Mouse (Mus musculus): ENCODE data around the gene Gm11084.
A peak's percentile ranks its signal among the peaks of the same experiment; 100 is the strongest.
"Not testable (repeated sequence)": the region's sequence is repeated elsewhere in the genome, so short reads cannot be mapped to it uniquely, and the experiment has no call there.

Gene Gm11084

GRCm38 (mm10) chr2:72994165-72994564, 7.6 kb upstream of the Gm11084 start:
- DNase-seq, result no peak

GRCm38 (mm10) chr2:72992497-72992896, 6.0 kb upstream of the Gm11084 start:
- DNase-seq, result no peak

DNA sequence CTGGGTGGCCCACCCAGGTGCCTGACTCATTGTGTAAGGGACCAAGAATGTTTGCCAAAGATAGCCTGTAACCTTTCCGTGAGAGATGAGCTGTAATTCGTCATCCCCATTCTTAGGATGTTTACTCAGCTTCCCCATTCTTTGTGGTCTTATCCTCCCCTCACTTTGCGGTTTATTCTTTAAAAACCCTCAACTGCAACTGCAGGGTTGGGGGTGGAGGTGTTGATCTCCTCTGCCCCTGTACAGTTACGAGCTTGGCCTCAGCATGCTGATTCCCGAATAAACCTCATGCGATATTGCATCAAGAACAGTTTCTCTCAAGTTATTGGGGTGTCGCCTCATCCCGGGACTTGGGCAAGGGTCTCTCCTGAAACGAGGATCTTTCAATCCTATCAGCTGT, 2.4 kb upstream of the Gm11084 start:
- DNase-seq, result not testable (repeated sequence)

DNA sequence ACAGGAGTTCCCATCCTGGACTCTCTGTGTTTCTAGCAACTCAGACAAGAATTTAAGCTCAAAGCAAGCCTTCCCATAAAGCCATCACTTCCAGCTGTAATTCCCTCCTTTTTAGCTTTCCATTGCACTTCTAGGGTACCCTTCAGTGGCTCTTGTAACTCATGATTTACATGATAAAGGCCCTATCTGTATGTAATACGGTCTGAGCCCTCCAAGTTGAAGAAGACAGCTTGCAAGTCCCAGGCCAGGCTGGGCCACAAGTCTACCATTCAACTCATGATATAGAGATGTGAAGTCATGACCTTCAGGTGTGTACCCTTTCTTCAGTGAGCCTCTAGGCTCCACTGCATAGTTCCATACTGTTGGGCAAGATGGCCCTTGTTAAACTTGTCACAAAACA, 1.0 kb downstream of the Gm11084 start:
- DNase-seq, result no peak

DNA sequence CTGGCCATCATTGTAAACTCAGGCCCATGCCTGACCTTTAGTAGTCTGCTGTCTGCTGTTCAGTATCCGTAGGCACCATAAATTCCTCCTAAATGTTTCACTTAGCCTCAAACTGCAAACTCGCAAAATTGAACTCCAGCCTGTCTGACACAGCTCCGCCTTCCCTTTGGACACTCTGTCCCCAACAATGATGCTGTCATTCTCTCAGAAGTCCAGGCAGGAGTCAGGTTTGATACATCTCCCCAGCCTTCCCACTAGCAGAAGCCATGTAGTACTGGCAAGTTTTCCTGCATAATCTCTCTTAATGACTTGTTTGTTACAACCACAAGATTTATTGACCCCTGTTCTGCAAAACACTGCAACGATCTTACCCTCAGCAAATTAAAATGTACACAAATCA, 1.7 kb downstream of the Gm11084 start:
- DNase-seq, result no peak

DNA sequence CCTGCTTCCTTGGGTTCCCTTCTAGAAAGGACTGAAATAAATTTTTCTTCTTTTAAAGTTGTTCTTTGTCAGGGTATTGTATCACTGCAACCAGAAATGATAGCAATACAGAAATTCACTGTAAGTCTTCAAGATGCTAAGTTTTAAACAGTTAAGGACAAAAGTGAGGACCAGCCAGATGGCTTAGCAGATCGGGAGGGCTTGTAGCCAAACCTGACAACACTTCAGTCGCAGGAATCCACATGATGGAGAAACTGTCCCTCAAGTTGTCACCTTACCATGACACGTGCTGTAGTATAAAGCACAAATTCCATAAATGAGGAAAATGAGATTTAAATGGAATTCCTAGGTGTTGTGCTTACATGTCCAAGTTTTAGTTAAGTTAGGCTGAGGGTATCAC, 3.3 kb downstream of the Gm11084 start:
- no peak for DNase-seq

GRCm38 (mm10) chr2:72982110-72982785, 4.3 kb downstream of the Gm11084 start:
- DNase-seq, result no peak

DNA sequence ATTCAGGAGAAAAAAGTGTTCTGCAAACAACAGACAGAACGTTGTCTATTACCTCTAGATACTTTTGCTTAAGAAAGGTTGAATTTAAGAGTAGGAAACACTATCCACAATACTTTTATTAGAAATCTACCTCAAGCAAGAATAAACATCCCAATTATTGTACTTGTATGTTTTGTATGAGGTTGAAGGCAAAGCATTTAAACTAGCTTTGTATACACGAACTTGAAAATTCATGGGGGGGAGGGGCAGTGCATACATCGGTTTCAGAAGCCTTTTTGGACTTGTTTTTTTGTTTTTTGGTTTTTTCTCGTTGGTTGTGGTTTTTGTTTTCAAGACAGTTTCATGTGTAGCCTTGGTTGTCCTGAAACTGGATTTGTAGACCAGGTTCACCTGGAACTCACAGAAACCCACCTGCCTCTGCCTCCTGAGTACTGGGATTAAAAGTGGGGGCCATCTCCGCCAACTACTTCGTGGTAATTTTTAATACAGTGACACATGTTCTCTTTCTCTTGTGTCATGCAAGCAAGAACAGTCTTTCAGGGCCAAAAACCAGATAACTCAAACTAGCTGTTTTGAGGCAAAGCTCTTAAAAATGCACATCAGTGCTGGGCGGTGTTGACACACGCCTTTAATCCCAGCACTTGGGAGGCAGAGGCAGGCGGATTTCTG, 4.9 kb downstream of the Gm11084 start:
- no peak for DNase-seq

- DNase-seq, result no peak
These were observed 5.5 kb downstream of the Gm11084 start for GRCm38 (mm10) chr2:72981075-72981420.

GRCm38 (mm10) chr2:72980337-72981074, 6.0 kb downstream of the Gm11084 start, which contains the start of gene Sp3:
Gene Sp3, minus strand, starts transcription at chr2:72980446.
- peak; percentile 97 for DNase-seq

- DNase-seq, result peak; percentile 75
These were observed 6.9 kb downstream of the Gm11084 start for GRCm38 (mm10) chr2:72979659-72980071.

GRCm38 (mm10) chr2:72978901-72979658, 7.4 kb downstream of the Gm11084 start:
- DNase-seq, result peak; percentile 91

GRCm38 (mm10) chr2:72978473-72978872, 8.0 kb downstream of the Gm11084 start:
- DNase-seq, result no peak

DNA sequence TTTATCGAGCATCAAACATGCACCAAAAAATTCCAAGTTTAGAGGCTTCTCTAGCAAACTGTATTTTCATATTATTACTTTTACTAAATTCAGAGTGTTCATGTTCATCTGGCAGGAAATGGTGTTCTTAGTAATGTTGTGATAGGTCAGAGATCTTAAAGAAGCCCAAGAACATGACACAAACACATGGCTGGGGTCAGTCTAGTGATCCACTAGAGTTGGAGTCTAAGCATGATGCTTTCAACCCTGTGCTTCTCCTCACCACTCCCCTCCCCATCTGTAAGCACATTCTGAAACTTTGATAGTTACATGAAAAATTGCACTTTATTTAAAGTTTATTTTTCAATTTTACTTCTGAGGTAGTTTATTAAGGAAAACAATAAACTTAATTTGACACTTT, 9.2 kb downstream of the Gm11084 start:
- DNase-seq, result no peak

DNA sequence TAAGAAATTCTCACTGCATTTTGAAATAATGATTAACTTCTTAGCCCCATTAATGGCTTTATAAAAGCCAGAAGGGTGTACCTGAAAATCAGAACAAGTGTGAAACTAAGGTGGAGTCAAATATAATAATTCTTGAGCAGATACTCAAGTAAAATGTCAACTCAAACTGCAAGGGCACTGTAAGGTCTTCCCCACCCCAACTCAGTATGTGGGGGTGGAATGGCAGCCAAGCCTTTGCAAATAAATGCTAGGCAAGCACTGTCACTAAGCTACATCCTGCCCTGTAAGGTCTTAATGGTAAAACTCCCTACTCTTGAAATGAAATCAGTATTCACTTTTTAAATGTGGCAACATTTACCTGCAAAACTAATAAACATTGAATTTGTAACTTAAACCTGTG, 10.5 kb downstream of the Gm11084 start:
- no peak for DNase-seq

DNA sequence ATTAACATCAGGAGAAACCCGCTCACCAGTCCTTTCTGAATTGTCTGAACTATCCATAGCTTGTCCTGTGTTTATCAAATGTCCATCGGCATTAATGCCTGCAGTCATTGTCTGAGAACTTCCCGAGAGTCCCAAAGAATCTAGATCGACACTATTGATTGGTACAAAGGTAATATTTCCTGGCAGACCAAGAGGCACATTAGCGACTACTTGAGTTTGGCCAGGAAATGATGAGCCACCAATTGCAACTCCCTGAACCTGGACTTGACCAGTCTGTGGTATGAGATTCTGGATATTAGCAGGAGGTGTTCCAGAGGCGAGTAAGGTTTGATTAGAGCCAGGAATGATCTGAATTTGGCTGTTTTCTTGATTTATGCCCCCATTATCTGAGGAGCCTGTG, 15.7 kb downstream of the Gm11084 start:
- no peak for DNase-seq

DNA sequence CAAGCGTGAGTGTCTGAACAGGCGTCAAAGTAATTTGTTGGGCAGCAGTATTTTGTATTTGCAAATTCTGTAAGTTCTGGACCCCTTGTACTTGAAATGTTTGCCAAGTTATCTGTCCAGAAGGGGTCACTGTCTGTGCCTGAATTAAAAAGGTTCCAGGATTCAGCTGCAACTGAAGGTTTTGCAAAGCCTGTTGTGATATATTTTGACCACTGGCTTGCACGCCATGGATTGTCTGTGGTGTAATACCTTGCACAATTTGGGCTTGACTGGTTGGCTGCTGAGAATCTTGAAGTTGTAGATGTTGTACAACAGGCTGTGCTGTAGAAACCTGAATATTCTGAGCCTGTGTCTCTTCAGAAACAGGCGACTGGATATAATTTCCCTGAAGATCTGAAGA, 16.2 kb downstream of the Gm11084 start:
- DNase-seq, result no peak

GRCm38 (mm10) chr2:72968536-72968935, 18.0 kb downstream of the Gm11084 start:
- no peak for DNase-seq

GRCm38 (mm10) chr2:72965450-72965849, 21.1 kb downstream of the Gm11084 start:
- no peak for DNase-seq

GRCm38 (mm10) chr2:72956415-72956814, 30.1 kb downstream of the Gm11084 start:
- DNase-seq, result no peak

GRCm38 (mm10) chr2:72952979-72953378, 33.5 kb downstream of the Gm11084 start:
- no peak for DNase-seq

DNA sequence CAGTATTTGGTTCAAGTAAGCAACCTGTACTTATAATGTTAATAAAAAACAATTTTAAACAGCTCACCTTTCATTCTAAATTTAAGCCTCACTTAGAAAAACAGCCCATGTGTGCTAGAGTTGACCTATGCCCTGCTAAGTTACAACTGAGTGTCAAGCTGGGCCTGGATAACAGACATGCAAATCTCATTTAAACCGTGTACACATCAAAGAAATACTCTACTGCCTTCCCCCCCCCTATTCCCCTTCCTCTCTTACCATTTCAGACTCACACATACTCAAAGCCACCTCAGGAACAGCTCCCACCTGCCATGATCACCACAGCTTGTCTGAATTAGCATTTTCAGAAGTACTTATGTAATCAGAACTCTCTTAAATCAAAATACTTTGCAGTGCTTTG, 50.6 kb downstream of the Gm11084 start:
- DNase-seq, result no peak

GRCm38 (mm10) chr2:72932186-72932585, 54.3 kb downstream of the Gm11084 start:
- DNase-seq, result no peak

Measured in kidney, adult 11 months (tissue).